Mouse (Mus musculus): ENCODE results near the gene Cacna2d1. TPM values are rescaled to one million over a fixed set of nuclear protein-coding genes. Genes with fewer than 3 reads are reported as not detected.

Cacna2d1 gene
- polyA plus RNA-seq, 1 experiment from 2014 or later, result 0.25 TPM

DNA sequence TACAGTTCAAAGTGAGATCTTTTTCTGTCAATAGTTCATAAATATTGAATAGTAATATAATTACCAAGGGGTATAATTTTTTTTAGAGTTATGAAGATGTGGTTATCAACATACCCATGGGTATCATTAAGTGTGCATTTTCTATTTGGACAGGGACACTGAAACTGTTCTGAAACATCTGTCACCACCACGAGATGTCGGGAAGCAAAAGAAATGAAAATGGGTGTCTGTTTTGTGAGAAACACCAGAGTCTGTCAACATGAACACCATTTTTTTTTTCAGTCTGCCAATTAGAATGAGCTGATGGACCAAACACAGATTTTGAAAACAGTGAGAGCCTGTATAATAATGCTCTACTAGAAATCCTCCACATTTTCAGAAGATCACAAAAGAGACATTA is 153.5 kb downstream of the Cacna2d1 start:
- WGBS (ENCODE audit: insufficient replicate concordance), result 57% methylated on average over 2 of the region's 2 CpGs
- H3K4me3 ChIP-seq (ENCODE audit: low read depth, low read length), result no peak overlapping the region

DNA sequence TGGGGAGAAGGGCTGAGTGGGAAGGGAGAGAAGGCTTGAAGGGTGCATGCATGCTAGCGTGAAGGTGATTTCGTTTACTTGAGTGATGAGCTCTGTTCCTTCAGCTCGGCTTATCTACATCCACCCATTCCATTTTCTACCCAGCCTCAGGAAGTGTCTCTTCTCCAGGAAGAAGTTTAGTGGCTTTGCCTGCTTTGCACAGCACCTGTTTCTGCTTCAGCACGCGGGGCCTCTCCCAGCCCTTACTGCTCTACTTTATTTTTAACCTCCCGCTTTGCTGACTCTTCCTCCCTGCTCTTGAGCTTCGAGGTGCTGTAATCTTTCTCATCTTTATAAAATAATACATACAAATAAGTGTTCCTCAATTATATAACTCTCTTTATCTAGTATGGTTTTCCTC is 158.0 kb downstream of the Cacna2d1 start:
- DNase-seq (no peak), ATAC-seq (no peak)
- 51% methylated on average over 7 of the region's 7 CpGs for WGBS (ENCODE audit: insufficient replicate concordance)
- Histone ChIP-seq H3K36me3 (replicated peaks; ENCODE audit: insufficient read depth, low read length) (no peaks in the 10 kb centered on the region), H3K27me3 (ENCODE audit: insufficient read depth, low read length) (no peaks in the 10 kb centered on the region), H3K9ac (replicated peaks) (no peak overlapping the region), H3K27ac (ENCODE audit: low read depth) (no peak overlapping the region), H3K9me3 (ENCODE audit: low read length) (no peaks in the 10 kb centered on the region), H3K4me2 (ENCODE audit: low read depth, low read length) (no peak overlapping the region), H3K4me3 (ENCODE audit: low read depth, low read length) (no peak overlapping the region), H3K4me1 (ENCODE audit: insufficient read depth) (no peaks in the 10 kb centered on the region)
- TF ChIP-seq CTCF (IDR thresholded peaks at IDR 0.05; ENCODE audit: low read depth), result no peak
- TF ChIP-seq EP300 (IDR thresholded peaks at IDR 0.05; ENCODE audit: low read depth), result no peak

More for the DNA sequence above, 153.5 kb downstream of the Cacna2d1 start:
- no peak overlapping the region for H3K9ac ChIP-seq (replicated peaks)
- no peak for DNase-seq
- ATAC-seq, result no peak
- no peaks in the 10 kb centered on the region for H3K4me1 ChIP-seq (ENCODE audit: insufficient read depth)
- no peak overlapping the region for H3K4me2 ChIP-seq (ENCODE audit: low read depth, low read length)
- no peak for TF ChIP-seq CTCF (IDR thresholded peaks at IDR 0.05; ENCODE audit: low read depth)
- TF ChIP-seq EP300 (IDR thresholded peaks at IDR 0.05; ENCODE audit: low read depth), result no peak
- H3K27ac ChIP-seq (ENCODE audit: low read depth), result no peak overlapping the region
- no peaks in the 10 kb centered on the region for H3K36me3 ChIP-seq (replicated peaks; ENCODE audit: insufficient read depth, low read length)
- no peaks in the 10 kb centered on the region for H3K27me3 ChIP-seq (ENCODE audit: insufficient read depth, low read length)
- H3K9me3 ChIP-seq (ENCODE audit: low read length), result no peaks in the 10 kb centered on the region

DNA sequence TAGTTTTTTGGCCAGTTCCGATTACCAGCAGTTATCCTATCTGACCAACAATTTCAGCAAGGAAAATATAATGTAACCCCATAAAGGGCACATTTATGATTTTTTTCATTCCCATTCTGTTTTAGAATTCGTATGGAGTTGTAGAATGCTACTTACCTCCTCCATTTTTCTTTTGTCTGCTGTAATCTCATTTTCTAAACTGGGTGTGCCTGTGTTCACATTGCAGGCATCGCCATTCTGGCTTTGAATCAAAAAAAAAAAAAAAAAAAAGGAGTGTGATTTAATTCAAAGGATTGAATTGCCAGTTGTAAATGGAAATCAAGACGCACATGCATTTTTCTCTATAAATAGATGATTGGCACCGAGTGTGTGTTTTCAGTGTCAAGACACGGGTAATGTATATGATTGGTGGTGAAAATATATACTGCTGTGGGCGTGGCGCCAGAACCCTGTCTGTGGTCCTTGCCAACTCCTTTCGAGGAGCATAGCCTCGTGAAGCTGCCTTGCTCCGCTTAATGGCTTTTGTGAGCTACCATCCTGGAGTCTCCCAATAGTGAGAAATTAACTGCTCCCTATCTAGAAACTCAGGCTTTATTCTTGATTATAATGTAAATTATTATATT is 158.7 kb downstream of the Cacna2d1 start:
- no peak for DNase-seq

DNA sequence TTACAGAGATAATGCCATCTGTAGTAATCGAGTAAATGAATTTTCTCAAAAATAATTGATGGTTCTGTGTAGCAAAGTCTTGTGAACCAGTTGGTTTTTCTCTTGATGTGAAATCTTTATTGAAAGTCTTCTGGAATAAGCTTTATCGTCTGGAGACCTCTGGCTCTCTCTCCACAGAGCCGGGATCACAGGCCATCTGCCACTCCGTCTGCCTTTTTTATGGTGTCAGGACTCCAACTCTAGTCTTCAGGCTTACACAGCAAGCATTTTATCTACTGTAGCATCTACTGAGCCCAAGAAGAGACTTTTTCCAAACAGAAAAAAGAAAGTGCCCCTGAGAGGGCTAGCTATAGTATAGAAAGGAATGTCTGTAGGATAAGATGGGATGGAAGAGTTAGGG is 160.9 kb downstream of the Cacna2d1 start:
- H3K9me3 ChIP-seq (ENCODE audit: low read length), result no peaks in the 10 kb centered on the region
- DNase-seq, result no peak
- WGBS (ENCODE audit: insufficient replicate concordance), result 66% methylated on average over 4 of the region's 4 CpGs
- no peaks in the 10 kb centered on the region for H3K27me3 ChIP-seq (ENCODE audit: insufficient read depth, low read length)
- no peak for TF ChIP-seq EP300 (IDR thresholded peaks at IDR 0.05; ENCODE audit: low read depth)
- no peak for TF ChIP-seq CTCF (IDR thresholded peaks at IDR 0.05; ENCODE audit: low read depth)
- H3K9ac ChIP-seq (replicated peaks), result no peak overlapping the region
- H3K4me1 ChIP-seq (ENCODE audit: insufficient read depth), result no peaks in the 10 kb centered on the region
- no peak overlapping the region for H3K4me3 ChIP-seq (ENCODE audit: low read depth, low read length)
- no peak for ATAC-seq
- H3K4me2 ChIP-seq (ENCODE audit: low read depth, low read length), result no peak overlapping the region
- H3K36me3 ChIP-seq (replicated peaks; ENCODE audit: insufficient read depth, low read length), result no peaks in the 10 kb centered on the region
- no peak overlapping the region for H3K27ac ChIP-seq (ENCODE audit: low read depth)

More for the DNA sequence above, 158.7 kb downstream of the Cacna2d1 start:
- Histone ChIP-seq H3K36me3 (replicated peaks; ENCODE audit: insufficient read depth, low read length) (no peaks in the 10 kb centered on the region), H3K9ac (replicated peaks) (no peak overlapping the region), H3K9me3 (ENCODE audit: low read length) (no peaks in the 10 kb centered on the region), H3K4me3 (ENCODE audit: low read depth, low read length) (no peak overlapping the region), H3K4me2 (ENCODE audit: low read depth, low read length) (no peak overlapping the region), H3K4me1 (ENCODE audit: insufficient read depth) (no peaks in the 10 kb centered on the region), H3K27me3 (ENCODE audit: insufficient read depth, low read length) (no peaks in the 10 kb centered on the region), H3K27ac (ENCODE audit: low read depth) (no peak overlapping the region)
- 77% methylated on average over 11 of the region's 11 CpGs for WGBS (ENCODE audit: insufficient replicate concordance)
- TF ChIP-seq EP300 (IDR thresholded peaks at IDR 0.05; ENCODE audit: low read depth) (no peak), CTCF (IDR thresholded peaks at IDR 0.05; ENCODE audit: low read depth) (no peak)
- ATAC-seq, result no peak

DNA sequence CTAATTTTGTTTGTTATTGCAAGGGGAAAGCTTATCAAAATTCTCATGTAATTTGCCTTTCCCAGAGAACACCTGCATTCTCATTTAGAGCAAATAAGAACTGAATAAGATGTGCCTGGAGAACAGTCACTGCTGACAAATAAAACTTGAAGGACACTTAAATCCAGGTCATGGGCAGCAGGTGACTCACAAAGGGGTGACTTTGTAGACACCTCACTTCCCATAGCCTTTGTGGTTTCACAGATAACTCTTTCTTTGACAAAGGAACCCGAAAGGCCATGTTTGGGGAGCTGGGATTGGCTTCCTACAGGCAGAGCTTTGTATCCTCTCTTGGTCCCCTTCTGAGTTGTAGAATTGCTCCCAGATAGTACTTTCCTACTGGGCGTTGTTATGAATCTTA is 164.3 kb downstream of the Cacna2d1 start:
- no peak for ATAC-seq
- Histone ChIP-seq H3K36me3 (replicated peaks; ENCODE audit: insufficient read depth, low read length) (no peaks in the 10 kb centered on the region), H3K4me3 (ENCODE audit: low read depth, low read length) (no peak overlapping the region), H3K27ac (ENCODE audit: low read depth) (no peak overlapping the region), H3K4me2 (ENCODE audit: low read depth, low read length) (no peak overlapping the region), H3K9ac (replicated peaks) (no peak overlapping the region), H3K4me1 (ENCODE audit: insufficient read depth) (no peaks in the 10 kb centered on the region), H3K9me3 (ENCODE audit: low read length) (no peaks in the 10 kb centered on the region), H3K27me3 (ENCODE audit: insufficient read depth, low read length) (no peaks in the 10 kb centered on the region)
- DNase-seq, result no peak
- WGBS (ENCODE audit: insufficient replicate concordance), result 61% methylated on average over 2 of the region's 2 CpGs
- TF ChIP-seq EP300 (IDR thresholded peaks at IDR 0.05; ENCODE audit: low read depth) (no peak), CTCF (IDR thresholded peaks at IDR 0.05; ENCODE audit: low read depth) (no peak)

DNA sequence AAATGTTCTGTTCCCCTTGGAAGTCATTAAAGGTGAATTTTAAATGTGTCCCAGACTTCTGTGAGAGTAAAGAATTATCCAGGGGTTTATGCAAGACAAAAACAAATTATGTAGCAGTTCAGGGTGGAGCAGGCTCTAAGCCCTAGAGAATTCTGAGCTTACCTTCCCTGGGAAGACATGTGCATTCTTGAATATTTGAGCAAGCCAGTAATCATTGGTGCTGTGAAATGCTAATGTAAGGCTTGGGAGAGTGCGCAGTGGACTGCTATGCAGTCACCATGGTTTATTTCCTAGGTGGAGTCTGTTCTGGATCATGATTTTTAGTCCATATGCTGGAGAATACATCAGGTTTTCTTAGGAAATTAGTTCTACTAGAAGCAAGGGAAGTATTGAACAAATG is 167.3 kb downstream of the Cacna2d1 start:
- DNase-seq (no peak), ATAC-seq (no peak)
- Histone ChIP-seq H3K4me1 (ENCODE audit: insufficient read depth) (no peaks in the 10 kb centered on the region), H3K36me3 (replicated peaks; ENCODE audit: insufficient read depth, low read length) (no peaks in the 10 kb centered on the region), H3K27me3 (ENCODE audit: insufficient read depth, low read length) (no peaks in the 10 kb centered on the region), H3K9me3 (ENCODE audit: low read length) (no peaks in the 10 kb centered on the region), H3K4me2 (ENCODE audit: low read depth, low read length) (no peak overlapping the region), H3K27ac (ENCODE audit: low read depth) (no peak overlapping the region), H3K4me3 (ENCODE audit: low read depth, low read length) (no peak overlapping the region), H3K9ac (replicated peaks) (no peak overlapping the region)
- TF ChIP-seq CTCF (IDR thresholded peaks at IDR 0.05; ENCODE audit: low read depth) (no peak), EP300 (IDR thresholded peaks at IDR 0.05; ENCODE audit: low read depth) (no peak)
- WGBS (ENCODE audit: insufficient replicate concordance), result 88% methylated on average over 1 of the region's 1 CpGs
